Mouse (Mus musculus): ENCODE data around the gene Zbtb21. TPM values are rescaled to one million over a fixed set of nuclear protein-coding genes. Genes with fewer than 3 reads are reported as not detected.
"Not testable (repeated sequence)": the region's sequence is repeated elsewhere in the genome, so short reads cannot be mapped to it uniquely, and the experiment has no call there.

Gene Zbtb21
- polyA plus RNA-seq (2014; fragmentation: Nextera tagmentation; extraction: Ambion mirVana), result 12.3 and 14.1 TPM in 2 replicates

DNA sequence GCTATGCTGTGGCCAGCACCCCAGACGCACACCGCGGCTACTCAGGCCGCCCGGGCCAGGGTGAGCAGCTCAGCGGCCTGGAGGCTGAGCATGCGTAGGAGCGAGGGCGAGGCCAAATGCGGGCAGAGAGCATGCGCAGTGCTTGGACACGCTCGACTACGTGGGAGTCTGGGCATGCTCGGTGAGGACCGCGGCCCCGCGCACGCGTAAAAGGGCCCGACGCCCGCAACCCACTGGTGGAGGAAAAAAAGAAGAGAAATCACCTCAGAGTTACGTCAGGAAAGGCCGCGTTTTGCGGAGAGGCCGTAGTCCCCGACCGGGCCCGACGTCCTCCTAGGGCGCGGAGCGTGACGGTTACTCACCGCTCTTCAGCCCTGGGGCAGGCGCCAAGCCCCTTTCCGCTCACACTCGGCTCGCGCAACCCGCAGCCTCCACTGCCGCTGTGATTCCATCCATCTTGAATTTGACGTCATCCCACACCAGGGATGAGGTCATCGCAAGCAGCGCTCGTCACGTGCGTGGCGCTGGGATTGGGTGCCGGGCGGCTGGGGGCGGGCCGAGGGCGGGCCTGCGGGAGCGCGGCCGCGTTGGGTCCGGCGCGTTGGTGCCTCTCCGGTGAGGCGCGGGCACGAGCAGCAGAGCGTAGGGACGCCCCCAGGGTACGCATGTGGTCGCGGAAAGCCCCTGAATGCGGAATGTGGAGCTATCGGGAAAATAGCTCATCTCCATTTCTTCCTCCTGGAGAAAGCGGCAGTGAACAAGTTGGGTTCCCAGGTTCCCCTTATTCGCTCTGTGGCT is at the start of gene Zbtb21, which contains the start of gene C2cd2:
Zbtb21 (minus strand) TSS at position 472 of the 798 bp plus-strand sequence.
C2cd2 (minus strand) TSS at position 448 of the 798 bp plus-strand sequence.
- peak within 1 kb of the TSS; percentile 78 for H3K4me2 ChIP-seq (replicated peaks; ENCODE audit: low read depth, low read length)
- no peaks in the 10 kb centered on the region for H3K36me3 ChIP-seq (ENCODE audit: control insufficient read depth, insufficient read depth, low read length)
- H3K27ac ChIP-seq (ENCODE audit: low read depth, low read length), result peak within 1 kb of the TSS; percentile 94
- H3K4me1 ChIP-seq (ENCODE audit: control insufficient read depth, insufficient read depth, low read length), result peaks cover 4% of the 10 kb centered on the region; the same call in 1 of the 2 replicates
- under 1% methylated on average over 78 of the region's 78 CpGs for WGBS
- no peaks in the 10 kb centered on the region for H3K27me3 ChIP-seq (ENCODE audit: control insufficient read depth, insufficient read depth, low read length)
- ATAC-seq (ENCODE audit: low FRiP score, low TSS enrichment), result peak; percentile 99
- H3K4me3 ChIP-seq (ENCODE audit: low read length), result peak within 1 kb of the TSS; percentile 89
- H3K9me3 ChIP-seq (ENCODE audit: control insufficient read depth, low read length), result no peaks in the 10 kb centered on the region
- H3K9ac ChIP-seq (ENCODE audit: low read depth, low read length), result peak within 1 kb of the TSS; percentile 92

DNA sequence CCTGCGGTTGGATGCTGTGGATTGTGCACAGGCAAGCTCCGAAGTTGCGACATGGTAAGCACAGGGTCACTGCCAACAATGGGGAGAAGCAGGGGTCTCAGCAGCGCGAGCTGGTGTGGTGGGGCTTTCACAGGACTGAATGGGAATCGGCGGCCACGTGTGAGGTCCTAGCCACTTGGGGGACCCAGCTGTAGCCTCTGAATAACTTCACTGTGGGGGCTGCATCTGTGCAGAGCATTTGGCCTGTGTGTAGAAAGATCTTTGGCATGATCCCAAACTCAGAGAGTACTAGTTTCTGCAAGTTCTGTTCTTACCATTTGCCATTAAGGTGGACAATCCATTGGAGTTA is 34.9 kb upstream of the Zbtb21 start:
- H3K36me3 ChIP-seq (ENCODE audit: control insufficient read depth, insufficient read depth, low read length); H3K27me3 ChIP-seq (ENCODE audit: control insufficient read depth, insufficient read depth, low read length); H3K4me1 ChIP-seq (ENCODE audit: control insufficient read depth, insufficient read depth, low read length); H3K9me3 ChIP-seq (ENCODE audit: control insufficient read depth, low read length): not testable (repeated sequence)
- H3K27ac ChIP-seq (ENCODE audit: low read depth, low read length), result peak overlapping the region; percentile 88; the same call in 1 of the 2 replicates
- H3K4me2 ChIP-seq (replicated peaks; ENCODE audit: low read depth, low read length), result peak overlapping the region; percentile 58
- WGBS, result under 1% methylated on average over 8 of the region's 8 CpGs
- H3K4me3 ChIP-seq (ENCODE audit: low read length), result peak overlapping the region; percentile 52
- ATAC-seq (ENCODE audit: low FRiP score, low TSS enrichment), result peak; percentile 68; the same call in 1 of the 2 replicates
- H3K9ac ChIP-seq (ENCODE audit: low read depth, low read length), result peak overlapping the region; percentile 58

DNA sequence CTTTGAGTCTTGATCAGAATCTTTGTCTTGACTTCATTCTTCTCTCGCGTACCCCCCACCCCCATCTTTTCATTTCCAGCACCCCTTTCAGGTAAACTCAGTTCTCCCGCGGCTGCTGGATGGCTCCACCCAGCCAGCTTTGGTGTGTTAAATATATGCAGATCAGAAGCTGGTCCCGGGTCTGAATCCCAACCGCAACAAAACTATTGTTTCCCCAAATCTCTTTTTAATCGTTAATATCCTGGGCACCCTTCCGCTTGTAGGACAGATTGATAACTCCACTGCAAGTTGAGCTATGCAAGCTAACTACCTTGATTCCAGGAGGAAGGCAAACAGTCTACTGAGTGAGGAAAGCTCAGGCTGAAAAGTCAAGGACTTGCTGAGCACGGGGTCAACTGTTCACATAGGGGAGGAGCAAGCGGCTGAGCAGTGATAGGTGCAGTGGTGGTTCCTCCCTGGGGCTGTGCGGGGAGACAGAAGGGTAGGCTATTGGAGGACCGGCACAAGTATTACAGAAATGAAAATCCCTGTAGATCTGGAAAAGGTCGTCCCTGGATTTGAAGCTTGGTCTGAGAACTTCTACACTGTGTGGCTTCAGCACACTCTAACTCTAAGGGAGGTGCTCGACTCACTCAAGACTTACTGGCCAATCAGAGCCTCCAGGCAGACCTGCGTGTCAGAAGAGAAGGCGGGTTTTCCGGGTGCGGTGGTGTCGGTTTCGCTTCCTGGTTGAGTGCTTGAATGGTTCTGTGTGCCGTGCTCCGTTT is 34.4 kb upstream of the Zbtb21 start, which contains the start of gene B230307C23Rik:
B230307C23Rik (plus strand) TSS at position 700 of the 767 bp plus-strand sequence.
- ATAC-seq (ENCODE audit: low FRiP score, low TSS enrichment), result peak; percentile 99
- H3K27ac ChIP-seq (ENCODE audit: low read depth, low read length), result peak within 1 kb of the TSS; percentile 88
- H3K36me3 ChIP-seq (ENCODE audit: control insufficient read depth, insufficient read depth, low read length), result no peaks in the 10 kb centered on the region
- H3K9me3 ChIP-seq (ENCODE audit: control insufficient read depth, low read length), result peaks cover 5% of the 10 kb centered on the region; the same call in 1 of the 2 replicates
- peak within 1 kb of the TSS; percentile 58 for H3K9ac ChIP-seq (ENCODE audit: low read depth, low read length)
- H3K27me3 ChIP-seq (ENCODE audit: control insufficient read depth, insufficient read depth, low read length), result no peaks in the 10 kb centered on the region
- peak within 1 kb of the TSS; percentile 52 for H3K4me3 ChIP-seq (ENCODE audit: low read length)
- WGBS, result 1% methylated on average over 22 of the region's 22 CpGs
- peak within 1 kb of the TSS; percentile 58 for H3K4me2 ChIP-seq (replicated peaks; ENCODE audit: low read depth, low read length)
- 0 out of 2 replicates have a peak, but pooled peaks cover 3% of the 10 kb centered on the region for H3K4me1 ChIP-seq (ENCODE audit: control insufficient read depth, insufficient read depth, low read length)

DNA sequence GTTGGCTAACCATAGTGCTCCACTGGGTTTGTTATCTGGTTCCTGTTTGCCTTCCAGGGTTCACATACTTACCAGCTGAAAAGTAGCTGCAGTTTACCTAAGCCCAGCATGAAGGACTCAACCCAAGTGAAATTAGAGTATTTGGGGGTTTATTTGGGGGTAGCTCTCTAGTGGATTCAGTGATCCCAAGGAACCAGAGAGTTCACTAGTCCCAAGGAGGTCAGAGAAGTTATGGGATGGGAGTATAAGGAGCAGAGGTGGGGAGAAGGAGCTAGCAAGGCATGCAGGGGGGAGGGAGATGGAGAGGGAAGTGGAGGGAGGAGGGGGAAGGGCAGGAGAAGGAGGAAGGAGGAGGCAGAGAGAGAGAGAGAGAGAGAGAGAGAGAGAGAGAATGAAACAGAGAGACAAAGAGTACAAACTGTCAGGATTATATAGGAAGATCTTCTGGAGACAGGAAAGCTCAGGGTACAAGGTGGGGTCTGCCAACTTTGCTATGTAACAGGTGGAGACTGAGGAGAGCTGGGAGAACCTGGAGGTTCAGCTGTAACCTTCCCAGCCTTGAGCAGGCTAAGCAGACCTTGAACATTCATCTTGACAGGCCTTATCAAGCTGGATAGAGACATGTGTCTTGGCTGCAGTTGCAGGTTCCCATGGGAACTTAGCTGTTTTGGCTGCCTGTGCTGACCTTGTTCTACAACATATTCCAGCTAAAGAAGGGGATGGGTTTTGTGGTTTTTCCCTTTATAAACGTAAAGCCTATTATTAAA is 33.6 kb upstream of the Zbtb21 start:
- H3K4me1 ChIP-seq (ENCODE audit: control insufficient read depth, insufficient read depth, low read length), result 0 out of 2 replicates have a peak, but pooled peaks cover 3% of the 10 kb centered on the region
- 0 out of 2 replicates have a peak, but pooled peaks cover 3% of the 10 kb centered on the region for H3K9me3 ChIP-seq (ENCODE audit: control insufficient read depth, low read length)
- 37% methylated on average over 1 of the region's 1 CpGs for WGBS
- no peaks in the 10 kb centered on the region for H3K36me3 ChIP-seq (ENCODE audit: control insufficient read depth, insufficient read depth, low read length)
- no peak overlapping the region for H3K27ac ChIP-seq (ENCODE audit: low read depth, low read length)
- H3K4me3 ChIP-seq (ENCODE audit: low read length), result peak overlapping the region; percentile 52; the same call in 1 of the 2 replicates
- H3K4me2 ChIP-seq (replicated peaks; ENCODE audit: low read depth, low read length), result peak overlapping the region; percentile 58
- H3K9ac ChIP-seq (ENCODE audit: low read depth, low read length), result peak overlapping the region; percentile 58; the same call in 1 of the 2 replicates
- ATAC-seq (ENCODE audit: low FRiP score, low TSS enrichment), result no peak
- no peaks in the 10 kb centered on the region for H3K27me3 ChIP-seq (ENCODE audit: control insufficient read depth, insufficient read depth, low read length)

DNA sequence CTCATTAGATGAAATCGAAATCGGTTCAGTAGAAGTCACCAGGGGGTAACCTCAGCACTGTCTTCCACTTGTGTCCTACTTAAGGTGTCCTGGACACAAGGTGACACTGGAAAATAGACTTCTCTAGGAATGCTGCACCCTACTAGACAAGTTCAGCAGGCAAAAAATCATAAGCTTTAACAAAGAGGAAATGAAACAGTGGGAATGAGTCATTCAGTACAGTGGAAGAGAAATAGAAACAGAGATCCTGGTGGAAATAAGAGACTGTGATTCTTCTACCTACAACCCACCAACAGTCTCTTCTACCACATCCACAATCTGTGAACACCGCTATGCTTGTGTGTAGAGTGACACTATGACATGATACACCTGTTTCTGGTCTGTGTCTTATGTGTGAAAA is 30.1 kb upstream of the Zbtb21 start:
- H3K4me2 ChIP-seq (replicated peaks; ENCODE audit: low read depth, low read length); H3K27ac ChIP-seq (ENCODE audit: low read depth, low read length); H3K4me3 ChIP-seq (ENCODE audit: low read length); H3K9ac ChIP-seq (ENCODE audit: low read depth, low read length); H3K36me3 ChIP-seq (ENCODE audit: control insufficient read depth, insufficient read depth, low read length); H3K4me1 ChIP-seq (ENCODE audit: control insufficient read depth, insufficient read depth, low read length); H3K9me3 ChIP-seq (ENCODE audit: control insufficient read depth, low read length); H3K27me3 ChIP-seq (ENCODE audit: control insufficient read depth, insufficient read depth, low read length); ATAC-seq (ENCODE audit: low FRiP score, low TSS enrichment): not testable (repeated sequence)
- 78% methylated on average over 3 of the region's 3 CpGs for WGBS

DNA sequence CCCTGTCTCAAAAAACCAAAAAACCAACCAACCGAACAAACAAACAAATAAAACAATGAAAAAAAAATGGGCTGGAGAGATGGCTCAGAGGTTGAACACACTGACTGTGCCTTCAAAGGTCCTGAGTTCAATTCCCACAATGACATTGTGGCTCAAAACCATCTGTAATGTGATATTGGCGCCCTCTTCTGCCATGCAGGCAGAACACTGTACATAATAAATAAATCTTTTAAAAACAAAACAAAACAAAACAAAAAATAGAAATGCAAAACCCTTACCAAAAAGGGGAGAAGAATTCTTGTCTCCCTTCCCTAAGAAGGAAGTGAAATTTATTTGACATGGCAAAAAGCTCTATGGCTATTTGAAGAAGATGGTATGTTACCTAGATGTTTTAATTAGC is 29.1 kb upstream of the Zbtb21 start:
- Histone ChIP-seq H3K4me1 (ENCODE audit: control insufficient read depth, insufficient read depth, low read length) (no peaks in the 10 kb centered on the region), H3K27ac (ENCODE audit: low read depth, low read length) (no peak overlapping the region), H3K4me2 (replicated peaks; ENCODE audit: low read depth, low read length) (no peak overlapping the region), H3K36me3 (ENCODE audit: control insufficient read depth, insufficient read depth, low read length) (no peaks in the 10 kb centered on the region), H3K9me3 (ENCODE audit: control insufficient read depth, low read length) (no peaks in the 10 kb centered on the region), H3K27me3 (ENCODE audit: control insufficient read depth, insufficient read depth, low read length) (no peaks in the 10 kb centered on the region), H3K9ac (ENCODE audit: low read depth, low read length) (no peak overlapping the region), H3K4me3 (ENCODE audit: low read length) (no peak overlapping the region)
- ATAC-seq (ENCODE audit: low FRiP score, low TSS enrichment), result no peak
- WGBS, result 78% methylated on average over 2 of the region's 2 CpGs

DNA sequence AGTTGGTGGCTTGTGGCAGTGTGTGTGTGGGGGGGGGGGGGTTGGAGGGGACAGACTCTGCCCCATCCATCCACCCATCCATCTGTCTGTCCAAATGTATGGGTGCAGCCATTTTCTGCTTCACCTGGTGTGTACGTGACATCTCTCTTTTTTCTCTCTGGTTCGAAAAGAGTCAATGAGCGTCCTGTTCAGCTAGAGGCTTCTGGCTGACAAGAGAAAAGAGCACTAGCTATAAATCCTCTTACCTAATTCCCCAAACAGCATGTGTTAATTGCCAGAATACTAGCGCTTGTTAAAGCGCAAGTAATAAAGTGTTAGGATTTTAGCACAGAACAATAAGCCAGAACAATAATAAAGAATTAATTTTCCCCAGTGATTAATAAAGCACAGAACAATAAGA is 22.2 kb upstream of the Zbtb21 start:
- 39% methylated on average over 5 of the region's 5 CpGs for WGBS
- H3K4me2 ChIP-seq (replicated peaks; ENCODE audit: low read depth, low read length), result no peak overlapping the region
- no peaks in the 10 kb centered on the region for H3K27me3 ChIP-seq (ENCODE audit: control insufficient read depth, insufficient read depth, low read length)
- H3K27ac ChIP-seq (ENCODE audit: low read depth, low read length), result no peak overlapping the region
- H3K4me3 ChIP-seq (ENCODE audit: low read length), result no peak overlapping the region
- no peak for ATAC-seq (ENCODE audit: low FRiP score, low TSS enrichment)
- no peaks in the 10 kb centered on the region for H3K4me1 ChIP-seq (ENCODE audit: control insufficient read depth, insufficient read depth, low read length)
- no peak overlapping the region for H3K9ac ChIP-seq (ENCODE audit: low read depth, low read length)
- no peaks in the 10 kb centered on the region for H3K9me3 ChIP-seq (ENCODE audit: control insufficient read depth, low read length)
- no peaks in the 10 kb centered on the region for H3K36me3 ChIP-seq (ENCODE audit: control insufficient read depth, insufficient read depth, low read length)

DNA sequence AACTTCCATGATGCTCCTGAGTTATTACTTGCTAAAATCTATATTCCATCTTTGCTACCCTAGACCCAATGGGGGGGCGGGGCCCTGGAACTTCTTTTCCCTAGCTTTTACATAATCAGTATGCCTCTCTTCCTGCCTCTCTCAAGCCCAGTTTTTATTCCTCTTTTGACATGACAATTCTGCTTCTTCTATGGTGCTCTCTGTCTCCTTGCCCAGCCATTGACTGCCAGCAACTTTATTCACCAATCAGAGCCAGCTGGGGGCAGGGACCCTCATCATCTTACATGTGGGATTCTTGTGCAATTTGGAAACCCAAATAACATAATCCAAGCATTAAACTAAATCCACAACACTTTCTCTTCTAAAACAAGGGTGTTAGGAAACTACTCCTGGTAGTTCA is 18.9 kb upstream of the Zbtb21 start:
- H3K4me1 ChIP-seq (ENCODE audit: control insufficient read depth, insufficient read depth, low read length), result no peaks in the 10 kb centered on the region
- H3K27ac ChIP-seq (ENCODE audit: low read depth, low read length), result no peak overlapping the region
- H3K36me3 ChIP-seq (ENCODE audit: control insufficient read depth, insufficient read depth, low read length), result no peaks in the 10 kb centered on the region
- H3K27me3 ChIP-seq (ENCODE audit: control insufficient read depth, insufficient read depth, low read length), result no peaks in the 10 kb centered on the region
- no peak for ATAC-seq (ENCODE audit: low FRiP score, low TSS enrichment)
- no peak overlapping the region for H3K9ac ChIP-seq (ENCODE audit: low read depth, low read length)
- H3K9me3 ChIP-seq (ENCODE audit: control insufficient read depth, low read length), result no peaks in the 10 kb centered on the region
- no peak overlapping the region for H3K4me2 ChIP-seq (replicated peaks; ENCODE audit: low read depth, low read length)
- 90% methylated on average over 1 of the region's 1 CpGs for WGBS
- H3K4me3 ChIP-seq (ENCODE audit: low read length), result no peak overlapping the region
